17 mouse cellular contexts compared by ENCODE assay signal in genomic region chr11:52001861-52002260, GRCm38 (mm10). TPM values are rescaled to one million over a fixed set of nuclear protein-coding genes. Genes with fewer than 3 reads are reported as not detected.
A peak's percentile ranks its signal among the peaks of the same experiment; 100 is the strongest.
DNase-seq lines count a peak whose midpoint lies in the region; ATAC-seq and TF ChIP-seq lines count a peak whose summit lies in the region.
"Had no signal": no experiment of that assay in that cellular context is flagged by ENCODE, and none has a peak within 500 bp of the region (broad histone marks: within the 10 kb centered on the region; RNA-seq: fewer than 3 reads in every experiment).

No protein-coding gene starts in this region.

- ATAC-seq in forebrain, embryonic 16.5 days, result no peak
- no peak for ATAC-seq in liver, embryonic 12.5 days
- no peak for ATAC-seq in liver, postnatal 0 days
- ATAC-seq: hindbrain, postnatal 0 days had no signal

- H3K9ac ChIP-seq in forebrain, embryonic 16.5 days (replicated peaks; ENCODE audit: low read depth, low read length), result no peak overlapping the region
- H3K9ac ChIP-seq in liver, embryonic 12.5 days, result no peak overlapping the region
- H3K9ac ChIP-seq in liver, postnatal 0 days (replicated peaks), result no peak overlapping the region
- peak overlapping the region; percentile 91 for H3K9ac ChIP-seq in ES-Bruce4 (ENCODE audit: low read depth, poor library complexity, severe bottlenecking)
- H3K9ac ChIP-seq: limb, embryonic 13.5 days had no signal

- peaks cover 13% of the 10 kb centered on the region for H3K36me3 ChIP-seq in forebrain, embryonic 10.5 days (replicated peaks)
- H3K36me3 ChIP-seq in forebrain, embryonic 16.5 days (ENCODE audit: control insufficient read depth, insufficient read depth), result no peaks in the 10 kb centered on the region; the same call in none of the 2 replicates
- peaks cover 13% of the 10 kb centered on the region for H3K36me3 ChIP-seq in liver, embryonic 12.5 days
- H3K36me3 ChIP-seq in liver, postnatal 0 days (replicated peaks; ENCODE audit: insufficient read depth, low read length), result peaks cover 12% of the 10 kb centered on the region; the same call in 1 of the 2 replicates
- peaks cover 10% of the 10 kb centered on the region for H3K36me3 ChIP-seq in ES-Bruce4 (ENCODE audit: control insufficient read depth, insufficient read depth, low read length, poor library complexity, severe bottlenecking)
- peaks cover 13% of the 10 kb centered on the region for H3K36me3 ChIP-seq in limb, embryonic 10.5 days

- no peak for DNase-seq in forebrain, embryonic 10.5 days (ENCODE audit: extremely low spot score, low spot score)
- no peak for DNase-seq in liver, postnatal 0 days
- no peak for DNase-seq in limb, embryonic 10.5 days (ENCODE audit: low spot score)
- DNase-seq in kidney, postnatal 4 days, result no peak
- DNase-seq: adrenal gland, postnatal 14 days; cerebellum, postnatal 25 days; gastrocnemius, postnatal 10 days; lung, adult 2 months; midbrain, embryonic 14.5 days; spleen, adult 18-20 months had no signal

- H3K27me3 ChIP-seq in forebrain, embryonic 10.5 days (ENCODE audit: poor library complexity, severe bottlenecking), result no peaks in the 10 kb centered on the region
- H3K27me3 ChIP-seq in forebrain, embryonic 16.5 days (replicated peaks; ENCODE audit: control insufficient read depth, insufficient read depth, low read length), result no peaks in the 10 kb centered on the region
- no peaks in the 10 kb centered on the region for H3K27me3 ChIP-seq in liver, embryonic 12.5 days (replicated peaks)
- no peaks in the 10 kb centered on the region for H3K27me3 ChIP-seq in liver, postnatal 0 days (ENCODE audit: insufficient read depth, low read length)
- no peaks in the 10 kb centered on the region for H3K27me3 ChIP-seq in ES-Bruce4 (ENCODE audit: control insufficient read depth, insufficient read depth, low read length, poor library complexity, severe bottlenecking)
- no peaks in the 10 kb centered on the region for H3K27me3 ChIP-seq in limb, embryonic 10.5 days (ENCODE audit: low read depth, poor library complexity, severe bottlenecking)
- H3K27me3 ChIP-seq: limb, embryonic 13.5 days had no signal

- peaks cover 56% of the 10 kb centered on the region for H3K4me1 ChIP-seq in forebrain, embryonic 10.5 days
- H3K4me1 ChIP-seq in forebrain, embryonic 16.5 days (replicated peaks; ENCODE audit: control insufficient read depth, insufficient read depth, low read length), result peaks cover 39% of the 10 kb centered on the region
- H3K4me1 ChIP-seq in liver, embryonic 12.5 days, result peaks cover 72% of the 10 kb centered on the region
- H3K4me1 ChIP-seq in liver, postnatal 0 days (ENCODE audit: insufficient read depth), result peaks cover 29% of the 10 kb centered on the region
- H3K4me1 ChIP-seq in ES-Bruce4 (ENCODE audit: control insufficient read depth, insufficient read depth, low read length), result no peaks in the 10 kb centered on the region
- H3K4me1 ChIP-seq in limb, embryonic 10.5 days, result peaks cover 46% of the 10 kb centered on the region

- peak overlapping the region; percentile 87; the same call in 1 of the 2 replicates for H3K4me3 ChIP-seq in forebrain, embryonic 10.5 days
- no peak overlapping the region for H3K4me3 ChIP-seq in forebrain, embryonic 16.5 days (replicated peaks; ENCODE audit: low read length)
- H3K4me3 ChIP-seq in liver, embryonic 12.5 days, result no peak overlapping the region
- no peak overlapping the region for H3K4me3 ChIP-seq in liver, postnatal 0 days (ENCODE audit: low read depth, low read length)
- peak overlapping the region; percentile 52 for H3K4me3 ChIP-seq in ES-Bruce4 (ENCODE audit: low read depth, low read length)
- H3K4me3 ChIP-seq in limb, embryonic 10.5 days, result peak overlapping the region; percentile 79; the same call in 1 of the 2 replicates
- H3K4me3 ChIP-seq: left cerebral cortex, adult 2 months; myocyte had no signal

- H3K27ac ChIP-seq in forebrain, embryonic 10.5 days, result peak overlapping the region; percentile 99
- H3K27ac ChIP-seq in forebrain, embryonic 16.5 days (ENCODE audit: low read length), result no peak overlapping the region
- no peak overlapping the region for H3K27ac ChIP-seq in liver, embryonic 12.5 days
- H3K27ac ChIP-seq in liver, postnatal 0 days (ENCODE audit: low read depth), result no peak overlapping the region
- H3K27ac ChIP-seq in ES-Bruce4 (ENCODE audit: insufficient read depth, low read length), result peak overlapping the region; percentile 94
- H3K27ac ChIP-seq in limb, embryonic 10.5 days, result peak overlapping the region; percentile 99; the same call in 1 of the 2 replicates

- TF ChIP-seq POLR2A in ES-Bruce4 (IDR thresholded peaks at IDR 0.05; ENCODE audit: insufficient read depth, low read length), result no peak

- no peak overlapping the region for H3K4me2 ChIP-seq in forebrain, embryonic 16.5 days (ENCODE audit: low read length)
- H3K4me2 ChIP-seq in liver, embryonic 12.5 days, result peak overlapping the region; percentile 91
- H3K4me2 ChIP-seq in liver, postnatal 0 days (ENCODE audit: low read depth, low read length), result no peak overlapping the region

- no peak for TF ChIP-seq EP300 in liver, postnatal 0 days (IDR thresholded peaks at IDR 0.05; ENCODE audit: low read depth)
- no peak for TF ChIP-seq EP300 in ES-Bruce4 (IDR thresholded peaks at IDR 0.05; ENCODE audit: insufficient read depth, low read depth, low read length)

- H3K9me3 ChIP-seq in forebrain, embryonic 10.5 days, result no peaks in the 10 kb centered on the region
- no peaks in the 10 kb centered on the region for H3K9me3 ChIP-seq in forebrain, embryonic 16.5 days (ENCODE audit: control insufficient read depth, low read length)
- no peaks in the 10 kb centered on the region for H3K9me3 ChIP-seq in liver, embryonic 12.5 days (replicated peaks)
- no peaks in the 10 kb centered on the region for H3K9me3 ChIP-seq in liver, postnatal 0 days (ENCODE audit: low read length)
- H3K9me3 ChIP-seq in ES-Bruce4 (replicated peaks; ENCODE audit: control insufficient read depth, insufficient read depth, low read length, poor library complexity, severe bottlenecking), result no peaks in the 10 kb centered on the region
- no peaks in the 10 kb centered on the region for H3K9me3 ChIP-seq in limb, embryonic 10.5 days (replicated peaks)
- H3K9me3 ChIP-seq: limb, embryonic 13.5 days had no signal

- TF ChIP-seq CTCF in liver, postnatal 0 days (IDR thresholded peaks at IDR 0.05; ENCODE audit: low read depth), result no peak
- TF ChIP-seq CTCF in ES-Bruce4 (IDR thresholded peaks at IDR 0.05; ENCODE audit: low read depth, low read length), result no peak

- 95% methylated on average over 8 of the region's 8 CpGs for WGBS in forebrain, embryonic 10.5 days
- 94% methylated on average over 8 of the region's 8 CpGs for WGBS in forebrain, embryonic 16.5 days
- WGBS in liver, embryonic 12.5 days (ENCODE audit: insufficient replicate concordance), result 85% methylated on average over 8 of the region's 8 CpGs
- 91% methylated on average over 8 of the region's 8 CpGs for WGBS in liver, postnatal 0 days (ENCODE audit: insufficient replicate concordance)
- 95% methylated on average over 8 of the region's 8 CpGs for WGBS in limb, embryonic 10.5 days

RNA-seq across cellular contexts. Expression of gene Ube2b, which starts 1.3 kb away (rescaled TPM):
- polyA plus RNA-seq in forebrain, embryonic 10.5 days (2016; fragmentation: Nextera tagmentation; extraction: Ambion mirVana), result 199 TPM in 2 replicates
- 279 and 306 TPM in 2 replicates for polyA plus RNA-seq in forebrain, embryonic 16.5 days (2015; fragmentation: Nextera tagmentation; extraction: Ambion mirVana)
- polyA plus RNA-seq in liver, embryonic 12.5 days (2016; fragmentation: Nextera tagmentation; extraction: Ambion mirVana), result 113 and 116 TPM in 2 replicates
- 127 and 148 TPM in 2 replicates for polyA plus RNA-seq in liver, postnatal 0 days (2015; fragmentation: Nextera tagmentation; extraction: Ambion mirVana)
- polyA plus RNA-seq in ES-Bruce4 (2011; ENCODE audit: insufficient read depth, insufficient read length, low read depth, missing spikeins), result 194 and 197 TPM in 2 replicates
- 213 and 227 TPM in 2 replicates for polyA plus RNA-seq in limb, embryonic 10.5 days (2016; fragmentation: Nextera tagmentation; extraction: Ambion mirVana)

RNA-seq across cellular contexts. Expression of gene Cdkl3, which starts 2.2 kb away (rescaled TPM):
- 11.0 and 13.0 TPM in 2 replicates for polyA plus RNA-seq in forebrain, embryonic 10.5 days (2016; fragmentation: Nextera tagmentation; extraction: Ambion mirVana)
- 27.0 and 27.1 TPM in 2 replicates for polyA plus RNA-seq in forebrain, embryonic 16.5 days (2015; fragmentation: Nextera tagmentation; extraction: Ambion mirVana)
- polyA plus RNA-seq in liver, embryonic 12.5 days (2016; fragmentation: Nextera tagmentation; extraction: Ambion mirVana), result 2.1 and 2.6 TPM in 2 replicates
- polyA plus RNA-seq in liver, postnatal 0 days (2015; fragmentation: Nextera tagmentation; extraction: Ambion mirVana), result 1.6 and 1.7 TPM in 2 replicates
- polyA plus RNA-seq in ES-Bruce4 (2011; ENCODE audit: insufficient read depth, insufficient read length, low read depth, missing spikeins), result 9.6 and 12.9 TPM in 2 replicates
- polyA plus RNA-seq in limb, embryonic 10.5 days (2016; fragmentation: Nextera tagmentation; extraction: Ambion mirVana), result 11.7 and 11.8 TPM in 2 replicates

RNA-seq across cellular contexts. Expression of gene Cdkn2aipnl, which starts 34.4 kb away (rescaled TPM):
- polyA plus RNA-seq in forebrain, embryonic 10.5 days (2016; fragmentation: Nextera tagmentation; extraction: Ambion mirVana), result 138 and 144 TPM in 2 replicates
- 119 TPM in 2 replicates for polyA plus RNA-seq in forebrain, embryonic 16.5 days (2015; fragmentation: Nextera tagmentation; extraction: Ambion mirVana)
- polyA plus RNA-seq in liver, embryonic 12.5 days (2016; fragmentation: Nextera tagmentation; extraction: Ambion mirVana), result 75.0 and 77.3 TPM in 2 replicates
- polyA plus RNA-seq in liver, postnatal 0 days (2015; fragmentation: Nextera tagmentation; extraction: Ambion mirVana), result 30.7 and 33.3 TPM in 2 replicates
- polyA plus RNA-seq in ES-Bruce4 (2011; ENCODE audit: insufficient read depth, insufficient read length, low read depth, missing spikeins), result 69.8 and 77.1 TPM in 2 replicates
- polyA plus RNA-seq in limb, embryonic 10.5 days (2016; fragmentation: Nextera tagmentation; extraction: Ambion mirVana), result 132 and 141 TPM in 2 replicates

Comparison
In these comparisons a context has a peak if more than half of its experiments do, and no peak if none do; other contexts are left out.
1. H3K27ac ChIP-seq: peak in forebrain, embryonic 10.5 days (single experiment), ES-Bruce4 (single experiment) and limb, embryonic 10.5 days (single experiment); none in forebrain, embryonic 16.5 days (single experiment), liver, embryonic 12.5 days (single experiment) and liver, postnatal 0 days (single experiment).
2. H3K4me3 ChIP-seq: peak in forebrain, embryonic 10.5 days (single experiment), ES-Bruce4 (single experiment) and limb, embryonic 10.5 days (single experiment); none in forebrain, embryonic 16.5 days (single experiment), liver, embryonic 12.5 days (single experiment) and liver, postnatal 0 days (single experiment).